Mouse (Mus musculus) mesoderm, embryonic 11.5 days (tissue): ENCODE measurements at regions not wholly inside any gene's neighbourhood (a gene's known extent, or its start where the extent isn't known, plus 50 kb on each side); places are given as distances from the start of the nearest gene placed in this dataset.

ENCODE experiments used
- DNase-seq: peaks from one replicate; pipeline ENCODE4 v3.0.0-alpha.2; 2012; ENCODE audit warnings: low read depth, low spot score

GRCm38 (mm10) chr8:89283105-89284096, 239.4 kb upstream of the Sall1 start:
- no peak for DNase-seq

GRCm38 (mm10) chr8:89279844-89280243, 235.9 kb upstream of the Sall1 start:
- DNase-seq = no peak

DNA sequence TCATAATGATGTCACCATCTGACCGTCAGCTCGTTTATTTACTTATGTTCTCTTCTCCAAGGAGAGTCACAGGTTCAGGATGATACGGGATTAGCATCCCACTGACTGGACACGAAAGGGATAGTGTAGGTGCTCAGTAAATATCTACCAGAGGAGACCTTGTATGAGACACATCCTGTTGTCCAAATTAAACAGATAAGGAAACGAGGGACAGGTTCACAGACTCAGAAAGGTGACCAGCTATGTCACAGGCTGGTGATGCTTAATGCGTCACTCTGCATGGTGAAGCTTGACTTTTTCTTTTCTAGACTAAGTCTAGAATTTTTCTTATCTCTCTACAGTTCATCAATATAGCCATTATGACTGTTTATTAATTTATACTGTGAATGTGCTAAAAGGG, 235.2 kb upstream of the Sall1 start:
- no peak for DNase-seq

GRCm38 (mm10) chr8:89273276-89273675, 229.3 kb upstream of the Sall1 start:
- DNase-seq = no peak

DNA sequence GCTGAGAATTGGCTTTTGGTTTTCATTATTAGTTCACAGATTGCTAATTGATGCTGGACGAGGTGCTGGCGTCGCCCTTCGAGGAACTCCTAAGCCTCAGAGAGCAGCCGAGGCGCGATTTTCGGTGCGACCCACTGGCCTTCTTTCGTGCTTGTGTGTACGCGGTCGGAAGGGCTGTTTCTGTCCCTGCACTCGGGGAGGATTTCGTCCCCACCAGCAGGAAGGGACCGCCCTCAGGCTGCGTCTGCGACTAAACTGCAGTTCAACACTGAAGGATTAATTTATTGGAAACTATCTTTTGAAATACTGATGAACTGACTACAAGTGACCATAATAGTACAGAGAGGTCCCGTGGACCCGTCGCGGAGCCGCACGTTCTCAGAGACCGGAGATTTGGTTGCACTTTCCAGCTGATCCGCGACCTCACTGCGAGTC, 228.4 kb upstream of the Sall1 start:
- peak; percentile 52 for DNase-seq

- peak; percentile 54 for DNase-seq
Observed at GRCm38 (mm10) chr8:89271381-89272355, 227.7 kb upstream of the Sall1 start.

DNA sequence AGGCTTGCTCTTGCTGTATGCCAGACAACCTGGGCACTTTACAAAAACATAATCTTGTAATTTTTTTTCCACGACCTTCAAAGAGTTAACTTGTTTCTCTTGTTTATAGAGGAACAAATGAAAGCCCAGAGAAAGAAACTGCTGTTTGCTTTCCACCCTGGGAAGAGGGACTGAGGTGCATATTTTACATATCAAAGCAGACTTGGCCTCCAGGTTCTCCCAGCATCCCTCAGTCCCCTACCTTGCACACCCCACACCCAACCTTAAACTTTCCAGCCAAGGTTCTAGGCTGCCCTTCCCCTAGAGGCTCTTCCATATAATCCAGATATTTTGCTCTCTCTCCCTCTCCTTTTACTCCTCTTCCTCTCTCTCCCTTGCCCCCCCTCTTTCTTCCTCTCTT, 226.0 kb upstream of the Sall1 start:
- no peak for DNase-seq

- no peak for DNase-seq
Observed at GRCm38 (mm10) chr8:89261163-89261812, 217.3 kb upstream of the Sall1 start.

- no peak for DNase-seq
Observed at GRCm38 (mm10) chr8:89259881-89260280, 215.9 kb upstream of the Sall1 start.

GRCm38 (mm10) chr8:89246342-89246741, 202.4 kb upstream of the Sall1 start:
- DNase-seq = no peak

GRCm38 (mm10) chr8:89245131-89245751, 201.3 kb upstream of the Sall1 start:
- peak; percentile 68 for DNase-seq

DNA sequence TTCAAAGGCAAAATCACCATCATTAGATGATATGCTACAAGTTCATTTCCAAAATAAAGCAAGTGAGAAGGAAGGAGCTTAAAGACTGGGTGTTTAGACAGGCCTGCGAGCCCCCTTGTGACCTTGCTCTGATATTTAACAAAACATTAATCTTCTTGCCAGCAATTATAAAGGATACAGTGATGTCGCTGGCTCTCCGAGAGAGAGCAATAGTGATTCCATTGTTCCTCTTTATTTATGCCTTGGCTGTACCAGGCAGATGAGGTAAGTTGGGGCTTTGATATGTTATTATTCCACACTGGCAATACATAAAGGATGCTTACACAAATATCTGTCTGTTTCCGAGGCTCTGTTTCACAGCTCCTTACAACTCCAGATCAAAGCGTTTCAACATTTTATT, 197.7 kb upstream of the Sall1 start:
- DNase-seq = peak; percentile 48

- DNase-seq = no peak
Observed at GRCm38 (mm10) chr8:89239626-89240025, 195.7 kb upstream of the Sall1 start.

DNA sequence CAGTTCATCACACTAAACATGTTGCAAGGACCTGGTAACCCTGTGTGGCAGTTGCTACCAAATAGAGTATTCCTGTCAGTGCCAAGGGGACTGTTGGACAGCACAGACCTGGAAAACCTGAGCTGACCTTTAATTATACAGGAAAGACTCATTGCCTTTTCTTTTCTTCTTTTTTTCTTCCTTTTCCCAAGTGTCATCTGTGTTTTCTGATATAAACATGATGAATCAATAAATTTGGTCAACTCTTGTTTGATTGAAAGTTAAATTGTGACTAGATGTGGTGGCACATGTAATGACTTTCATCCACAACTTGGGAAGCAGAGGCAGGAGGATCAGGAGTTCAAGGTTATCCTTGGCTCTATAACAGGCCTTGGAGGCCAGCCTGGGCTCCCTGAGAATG, 190.1 kb upstream of the Sall1 start:
- no peak for DNase-seq

- no peak for DNase-seq
Observed at GRCm38 (mm10) chr8:89232318-89232717, 188.4 kb upstream of the Sall1 start.

DNA sequence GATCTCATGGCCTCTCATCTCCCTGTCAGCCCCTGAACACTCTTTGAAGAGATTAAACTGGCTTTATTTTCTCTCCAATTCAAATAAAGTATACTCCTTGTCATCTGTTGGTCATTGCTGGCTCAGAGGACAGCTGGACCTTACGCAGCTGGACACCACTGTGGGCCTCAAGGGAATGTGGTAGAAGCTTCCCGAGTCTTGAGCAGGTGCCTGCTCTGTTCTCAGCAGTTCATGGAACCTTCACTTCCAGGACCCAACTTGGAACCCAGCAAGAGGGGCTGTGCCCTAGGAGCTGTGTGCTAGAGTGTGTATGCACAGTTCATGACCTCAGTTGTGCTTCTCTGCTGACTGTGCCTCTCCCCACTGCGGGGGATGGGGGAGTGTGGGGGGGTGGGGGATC, 185.2 kb upstream of the Sall1 start:
- no peak for DNase-seq

- no peak for DNase-seq
Observed at GRCm38 (mm10) chr8:89220870-89221269, 176.9 kb upstream of the Sall1 start.

GRCm38 (mm10) chr8:89220381-89220780, 176.4 kb upstream of the Sall1 start:
- no peak for DNase-seq

GRCm38 (mm10) chr8:89219156-89219555, 175.2 kb upstream of the Sall1 start:
- DNase-seq = no peak

GRCm38 (mm10) chr8:89217689-89218088, 173.7 kb upstream of the Sall1 start:
- no peak for DNase-seq

DNA sequence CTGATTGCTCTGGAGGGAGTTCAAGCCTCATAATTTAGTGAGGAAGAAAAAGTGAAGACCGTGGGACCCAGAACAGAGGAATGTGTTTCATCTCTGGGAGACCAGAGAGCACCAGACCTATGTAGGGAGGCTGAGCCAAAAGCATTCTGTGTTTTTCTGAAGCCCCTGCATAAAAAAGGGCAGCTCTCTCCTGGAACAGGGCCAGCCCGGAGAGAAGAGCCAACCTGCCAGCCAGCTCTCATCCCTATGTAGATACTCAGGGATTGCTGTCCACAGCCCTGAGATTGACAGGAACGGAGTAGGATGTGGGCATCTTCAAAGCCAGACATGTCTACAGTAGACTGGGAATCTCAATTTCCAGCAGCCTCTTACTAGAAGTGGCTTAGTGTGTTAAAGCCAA, 168.0 kb upstream of the Sall1 start:
- no peak for DNase-seq
